Mouse (Mus musculus): ENCODE data around the gene Cnnm2.

- TF ChIP-seq GATA1 (IDR thresholded peaks at IDR 0.05; ENCODE audit: borderline replicate concordance, low read length) (no peak), FLI1 (IDR thresholded peaks at IDR 0.05; ENCODE audit: low read length) (no peak)
Measured at GRCm38 (mm10) chr19:46776850-46777249, 15.5 kb downstream of the Cnnm2 start.
